In the genomic region with DNA sequence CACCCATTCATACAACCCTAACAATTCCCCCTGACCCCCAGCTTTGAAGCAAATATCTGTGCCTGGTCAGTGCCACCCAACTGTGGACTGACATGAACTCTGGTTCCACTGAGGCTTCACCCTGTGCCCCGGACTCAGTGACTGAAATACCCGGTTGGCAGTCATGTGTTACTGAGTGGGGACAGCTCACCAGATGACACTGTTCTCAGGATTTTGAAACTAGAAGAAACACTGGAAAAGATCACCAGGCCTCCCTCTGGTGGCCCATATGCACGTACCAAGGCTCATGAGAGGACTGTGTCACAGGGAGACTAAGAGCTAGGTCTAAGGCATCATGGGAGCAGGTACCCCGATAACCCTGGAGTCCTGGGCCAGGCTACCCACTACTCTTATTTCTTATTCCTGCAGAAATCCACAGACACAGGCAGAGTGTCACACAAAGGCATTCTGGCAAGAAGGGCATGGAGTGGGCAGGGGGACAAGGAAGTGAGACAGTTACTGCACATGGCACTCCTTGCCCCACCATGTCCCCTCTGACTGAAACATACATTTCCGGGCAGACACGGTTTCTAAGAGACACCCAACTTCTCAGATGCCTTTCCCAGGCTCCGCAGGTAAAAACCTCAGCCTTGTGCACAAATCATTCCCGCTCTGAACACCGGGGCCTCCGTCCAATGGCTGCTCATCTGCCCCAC, we compare ENCODE assay signal across 17 mouse cellular contexts. TPM values are rescaled to one million over a fixed set of nuclear protein-coding genes. Genes with fewer than 3 reads are reported as not detected.
A peak's percentile ranks its signal among the peaks of the same experiment; 100 is the strongest.
DNase-seq lines count a peak whose midpoint lies in the region; ATAC-seq and TF ChIP-seq lines count a peak whose summit lies in the region.
"Had no signal": no experiment of that assay in that cellular context is flagged by ENCODE, and none has a peak within 500 bp of the region (broad histone marks: within the 10 kb centered on the region; RNA-seq: fewer than 3 reads in every experiment).

No protein-coding gene starts in this region.

- WGBS in hindbrain, postnatal 0 days, result 87% methylated on average over 10 of the region's 10 CpGs
- WGBS in hindbrain, embryonic 12.5 days, result 91% methylated on average over 10 of the region's 10 CpGs
- 88% methylated on average over 10 of the region's 10 CpGs for WGBS in limb, embryonic 15.5 days

- peak; percentile 19; the same call in 1 of the 2 replicates for TF ChIP-seq POLR2A in CH12.LX (IDR thresholded peaks at IDR 0.05; ENCODE audit: low read depth, low read length)

- H3K27me3 ChIP-seq in hindbrain, postnatal 0 days (ENCODE audit: insufficient read depth, low read length), result no peaks in the 10 kb centered on the region
- no peaks in the 10 kb centered on the region for H3K27me3 ChIP-seq in hindbrain, embryonic 12.5 days
- H3K27me3 ChIP-seq in CH12.LX (replicated peaks), result no peaks in the 10 kb centered on the region
- H3K27me3 ChIP-seq in limb, embryonic 15.5 days, result no peaks in the 10 kb centered on the region
- H3K27me3 ChIP-seq: embryonic facial prominence, embryonic 12.5 days; hindbrain, embryonic 13.5 days; liver, embryonic 13.5 days; neural tube, embryonic 13.5 days had no signal

- H3K4me3 ChIP-seq in hindbrain, postnatal 0 days (ENCODE audit: low read length), result no peak overlapping the region
- no peak overlapping the region for H3K4me3 ChIP-seq in hindbrain, embryonic 12.5 days
- no peak overlapping the region for H3K4me3 ChIP-seq in CH12.LX (replicated peaks in 1 of 3; ENCODE audit: low read depth in 2 of 3, low read length in 2 of 3, poor library complexity in 1 of 3)
- H3K4me3 ChIP-seq in limb, embryonic 15.5 days, result no peak overlapping the region
- H3K4me3 ChIP-seq: embryonic facial prominence, embryonic 12.5 days; forebrain, embryonic 10.5 days; hindbrain, embryonic 13.5 days; liver, embryonic 13.5 days; neural tube, embryonic 13.5 days had no signal

- H3K4me2 ChIP-seq in hindbrain, postnatal 0 days (ENCODE audit: low read depth, low read length), result no peak overlapping the region
- no peak overlapping the region for H3K4me2 ChIP-seq in hindbrain, embryonic 12.5 days (replicated peaks)
- no peak overlapping the region for H3K4me2 ChIP-seq in CH12.LX (ENCODE audit: insufficient read depth, low read depth, poor library complexity, severe bottlenecking)
- peak overlapping the region; percentile 24; the same call in 1 of the 2 replicates for H3K4me2 ChIP-seq in limb, embryonic 15.5 days
- H3K4me2 ChIP-seq: embryonic facial prominence, embryonic 12.5 days; hindbrain, embryonic 13.5 days; liver, embryonic 13.5 days; neural tube, embryonic 13.5 days had no signal

- DNase-seq in hindbrain, postnatal 0 days (ENCODE audit: low spot score), result no peak
- DNase-seq in 3T3-L1 (ENCODE audit: low read depth, low spot score) (peak; percentile 11), CH12.LX (ENCODE audit: extremely low read depth) (no peak)
- no peak for DNase-seq in kidney, adult 8-10 months
- no peak for DNase-seq in right cerebral cortex, postnatal 36 days (ENCODE audit: low spot score in 2 of 2)
- DNase-seq: cerebellum, adult 9-11 months; heart, adult 18-20 months; kidney, adult 9 months; liver, embryonic 13.5 days; thymus, adult 18-20 months had no signal

- no peak for ATAC-seq in hindbrain, postnatal 0 days
- ATAC-seq in hindbrain, embryonic 12.5 days (ENCODE audit: low FRiP score), result no peak
- ATAC-seq in limb, embryonic 15.5 days (ENCODE audit: insufficient number of reproducible peaks, low FRiP score, low TSS enrichment, low read depth), result no peak

- dilution Hi-C loops in CH12.LX (cut with MboI; ENCODE audit: extremely low pct_ligation_motif_present, extremely low pct_unique_long_range_greater_than_20kb, low sequenced_read_pairs), result no loop called here

- TF ChIP-seq EP300 in CH12.LX (IDR thresholded peaks at IDR 0.05; ENCODE audit: low read length), result peak; percentile 40; the same call in 1 of the 2 replicates

- H3K9ac ChIP-seq in hindbrain, postnatal 0 days (replicated peaks; ENCODE audit: low read length), result no peak overlapping the region
- H3K9ac ChIP-seq in hindbrain, embryonic 12.5 days, result no peak overlapping the region
- H3K9ac ChIP-seq in CH12.LX (ENCODE audit: insufficient read depth, low read depth), result no peak overlapping the region
- no peak overlapping the region for H3K9ac ChIP-seq in limb, embryonic 15.5 days
- H3K9ac ChIP-seq: embryonic facial prominence, embryonic 12.5 days; hindbrain, embryonic 13.5 days; liver, embryonic 13.5 days; neural tube, embryonic 13.5 days had no signal

- no peaks in the 10 kb centered on the region for H3K9me3 ChIP-seq in hindbrain, postnatal 0 days (ENCODE audit: low read length)
- H3K9me3 ChIP-seq in hindbrain, embryonic 12.5 days (replicated peaks), result no peaks in the 10 kb centered on the region
- no peaks in the 10 kb centered on the region for H3K9me3 ChIP-seq in CH12.LX (replicated peaks; ENCODE audit: low read length)
- H3K9me3 ChIP-seq in limb, embryonic 15.5 days, result no peaks in the 10 kb centered on the region
- H3K9me3 ChIP-seq: embryonic facial prominence, embryonic 12.5 days; forebrain, embryonic 10.5 days; hindbrain, embryonic 13.5 days; liver, embryonic 13.5 days; neural tube, embryonic 13.5 days had no signal

- H3K36me3 ChIP-seq in hindbrain, postnatal 0 days (ENCODE audit: insufficient read depth, low read length), result no peaks in the 10 kb centered on the region
- no peaks in the 10 kb centered on the region for H3K36me3 ChIP-seq in hindbrain, embryonic 12.5 days
- peaks cover 21 to 65% of the 10 kb centered on the region in 2 experiments for H3K36me3 ChIP-seq in CH12.LX (replicated peaks in 1 of 2; ENCODE audit: control insufficient read depth in 1 of 2, insufficient read depth in 1 of 2, low read length in 1 of 2)
- H3K36me3 ChIP-seq in limb, embryonic 15.5 days, result no peaks in the 10 kb centered on the region
- H3K36me3 ChIP-seq: embryonic facial prominence, embryonic 12.5 days; hindbrain, embryonic 13.5 days; liver, embryonic 13.5 days; neural tube, embryonic 13.5 days had no signal

- H3K79me2 ChIP-seq in CH12.LX (replicated peaks; ENCODE audit: control insufficient read depth, extremely low read depth, insufficient read depth, poor library complexity, severe bottlenecking), result peaks cover 89% of the 10 kb centered on the region

- H3K4me1 ChIP-seq in hindbrain, postnatal 0 days (ENCODE audit: insufficient read depth, low read length), result peaks cover 21% of the 10 kb centered on the region
- peaks cover 20% of the 10 kb centered on the region for H3K4me1 ChIP-seq in hindbrain, embryonic 12.5 days
- H3K4me1 ChIP-seq in CH12.LX (ENCODE audit: control insufficient read depth in 1 of 2, insufficient read depth in 2 of 2), result peaks cover 62 to 93% of the 10 kb centered on the region in 2 experiments
- H3K4me1 ChIP-seq in limb, embryonic 15.5 days, result peaks cover 52% of the 10 kb centered on the region

- peak; percentile 57 for TF ChIP-seq RAD21 in CH12.LX (IDR thresholded peaks at IDR 0.05; ENCODE audit: low read depth, low read length)

- in situ Hi-C loops in CH12.LX (cut with MboI; ENCODE audit: low pct_ligation_motif_present, low pct_unique_long_range_greater_than_20kb, low sequenced_read_pairs), result no loop called here

- H3K27ac ChIP-seq in hindbrain, postnatal 0 days, result no peak overlapping the region
- no peak overlapping the region for H3K27ac ChIP-seq in hindbrain, embryonic 12.5 days
- peak overlapping the region; percentile 1; the same call in 1 of the 2 replicates for H3K27ac ChIP-seq in CH12.LX (ENCODE audit: insufficient read depth, low read depth)
- no peak overlapping the region for H3K27ac ChIP-seq in limb, embryonic 15.5 days
- H3K27ac ChIP-seq: embryonic facial prominence, embryonic 12.5 days; forebrain, embryonic 10.5 days; hindbrain, embryonic 13.5 days; liver, embryonic 13.5 days; macrophage; neural tube, embryonic 13.5 days had no signal

- peak; percentile 25 for TF ChIP-seq CTCF in hindbrain, postnatal 0 days (IDR thresholded peaks at IDR 0.05; ENCODE audit: low read depth)
- TF ChIP-seq CTCF in CH12.LX (conservative IDR thresholded peaks at IDR 0.05 in 1 of 2, IDR thresholded peaks at IDR 0.05 in 1 of 2; ENCODE audit: low read depth in 2 of 2, low read length in 2 of 2), result peak in 1 of 2 experiments; percentile 60; a peak in 2 of 4 replicates

TF ChIP-seq in CH12.LX, 34 proteins besides CTCF, POLR2A, EP300 and RAD21 (continues in another document):
- TF ChIP-seq MAFK (IDR thresholded peaks at IDR 0.05; ENCODE audit: insufficient replicate concordance, low read length) (no peak), POLR2AphosphoS2 (IDR thresholded peaks at IDR 0.05; ENCODE audit: low read depth, low read length) (no peak), KAT2A (IDR thresholded peaks at IDR 0.05; ENCODE audit: insufficient replicate concordance, low read length) (no peak), USF2 (conservative IDR thresholded peaks at IDR 0.05; ENCODE audit: low read depth, low read length) (no peak), IRF4 (IDR thresholded peaks at IDR 0.05; ENCODE audit: low read depth, low read length) (no peak), ZNF384 (IDR thresholded peaks at IDR 0.05; ENCODE audit: low read depth, low read length) (no peak), HCFC1 (IDR thresholded peaks at IDR 0.05; ENCODE audit: low read depth, low read length) (no peak), MAZ (IDR thresholded peaks at IDR 0.05; ENCODE audit: low read depth, low read length) (no peak), ZMIZ1 (IDR thresholded peaks at IDR 0.05; ENCODE audit: low read depth, low read length) (no peak; the same call in 1 of the 2 replicates), USF1 (IDR thresholded peaks at IDR 0.05; ENCODE audit: low read depth, low read length) (no peak), SMC3 (IDR thresholded peaks at IDR 0.05; ENCODE audit: low read depth, low read length) (peak; percentile 78), BHLHE40 (IDR thresholded peaks at IDR 0.05; ENCODE audit: low read depth, low read length) (no peak), NELFE (IDR thresholded peaks at IDR 0.05; ENCODE audit: low read depth, low read length) (no peak), MXI1 (IDR thresholded peaks at IDR 0.05; ENCODE audit: low read depth, low read length) (no peak; the same call in 1 of the 2 replicates), TBP (conservative IDR thresholded peaks at IDR 0.05; ENCODE audit: low read depth, low read length) (no peak), UBTF (IDR thresholded peaks at IDR 0.05; ENCODE audit: low read depth, low read length) (no peak), MAX (IDR thresholded peaks at IDR 0.05; ENCODE audit: low read length) (peak; percentile 51), CHD2 (IDR thresholded peaks at IDR 0.05; ENCODE audit: low read length) (0 out of 2 replicates have a peak, but pooled peaks have one; percentile 43)

RNA-seq across cellular contexts. Expression of a gene that starts 34.2 kb away (rescaled TPM):
- 48.0 and 51.3 TPM in 2 replicates for total RNA-seq in hindbrain, postnatal 0 days (2014; rRNA removed)
- polyA plus RNA-seq in hindbrain, postnatal 0 days (2015; fragmentation: Nextera tagmentation; extraction: Ambion mirVana), result 1.9 and 2.5 TPM in 2 replicates
- 3.4 and 3.5 TPM in 2 replicates for polyA plus RNA-seq in hindbrain, embryonic 12.5 days (2016; fragmentation: Nextera tagmentation; extraction: Ambion mirVana)
- total RNA-seq in CH12.LX (2012; rRNA removed) (63.8 and 73.1 TPM in 2 replicates), CH12.LX (2014; rRNA removed) (21.3 and 22.5 TPM in 2 replicates)
- 48.9 and 61.2 TPM in 2 replicates for polyA plus RNA-seq in CH12.LX (2012; ENCODE audit: insufficient read length, low read depth)
- polyA plus RNA-seq in limb, embryonic 15.5 days (2015; fragmentation: Nextera tagmentation; extraction: Ambion mirVana), result 4.0 and 5.2 TPM in 2 replicates
